Comparison of ENCODE assay signal across 14 mouse cellular contexts in genomic region chr10:45483210-45483609, GRCm38 (mm10). TPM values are rescaled to one million over a fixed set of nuclear protein-coding genes. Genes with fewer than 3 reads are reported as not detected.
DNase-seq lines count a peak whose midpoint lies in the region; ATAC-seq and TF ChIP-seq lines count a peak whose summit lies in the region.
"Had no signal": no experiment of that assay in that cellular context is flagged by ENCODE, and none has a peak within 500 bp of the region (broad histone marks: within the 10 kb centered on the region; RNA-seq: fewer than 3 reads in every experiment).

No protein-coding gene starts in this region.

- TF ChIP-seq CTCF in stomach, postnatal 0 days (IDR thresholded peaks at IDR 0.05; ENCODE audit: low read depth), result no peak

- 0 out of 2 replicates have a peak, but pooled peaks cover 3% of the 10 kb centered on the region for H3K27me3 ChIP-seq in heart, embryonic 12.5 days (replicated peaks)
- no peaks in the 10 kb centered on the region; the same call in 1 of the 2 replicates for H3K27me3 ChIP-seq in midbrain, embryonic 14.5 days (ENCODE audit: control insufficient read depth, insufficient read depth, low read length)
- no peaks in the 10 kb centered on the region for H3K27me3 ChIP-seq in midbrain, embryonic 15.5 days (replicated peaks)
- H3K27me3 ChIP-seq in embryonic facial prominence, embryonic 14.5 days (replicated peaks; ENCODE audit: control insufficient read depth, insufficient read depth, low read length), result peaks cover 26% of the 10 kb centered on the region
- peaks cover 7% of the 10 kb centered on the region; the same call in 1 of the 2 replicates for H3K27me3 ChIP-seq in stomach, postnatal 0 days (ENCODE audit: control insufficient read depth, insufficient read depth, low read length)
- H3K27me3 ChIP-seq: midbrain, embryonic 12.5 days had no signal

- no peaks in the 10 kb centered on the region for H3K9me3 ChIP-seq in heart, embryonic 12.5 days (replicated peaks)
- H3K9me3 ChIP-seq in midbrain, embryonic 14.5 days (ENCODE audit: control insufficient read depth, low read length), result no peaks in the 10 kb centered on the region
- no peaks in the 10 kb centered on the region for H3K9me3 ChIP-seq in midbrain, embryonic 15.5 days
- H3K9me3 ChIP-seq in embryonic facial prominence, embryonic 14.5 days (ENCODE audit: control insufficient read depth, low read length), result no peaks in the 10 kb centered on the region
- no peaks in the 10 kb centered on the region for H3K9me3 ChIP-seq in stomach, postnatal 0 days (ENCODE audit: control insufficient read depth, low read length)
- H3K9me3 ChIP-seq: forebrain, embryonic 10.5 days; limb, embryonic 15.5 days; midbrain, embryonic 12.5 days had no signal

- ATAC-seq in heart, embryonic 12.5 days (ENCODE audit: insufficient number of reproducible peaks, low FRiP score), result no peak
- ATAC-seq in midbrain, embryonic 14.5 days (ENCODE audit: low FRiP score, low TSS enrichment), result no peak
- ATAC-seq in midbrain, embryonic 15.5 days (replicated peaks), result no peak
- no peak for ATAC-seq in embryonic facial prominence, embryonic 14.5 days (ENCODE audit: low read depth)
- ATAC-seq in stomach, postnatal 0 days (ENCODE audit: low FRiP score, low TSS enrichment), result no peak
- ATAC-seq in erythroblast, adult 5-6 weeks (replicated peaks; ENCODE audit: low FRiP score, poor library complexity, severe bottlenecking), result no peak
- ATAC-seq: CD4-positive, CD25-positive, alpha-beta regulatory T cell, adult 4 months had no signal

- no peak for TF ChIP-seq EP300 in stomach, postnatal 0 days (optimal IDR thresholded peaks at IDR 0.05)

- no peak overlapping the region for H3K4me3 ChIP-seq in heart, embryonic 12.5 days
- H3K4me3 ChIP-seq in midbrain, embryonic 14.5 days (replicated peaks; ENCODE audit: low read depth, low read length), result no peak overlapping the region
- H3K4me3 ChIP-seq in midbrain, embryonic 15.5 days, result no peak overlapping the region
- no peak overlapping the region for H3K4me3 ChIP-seq in embryonic facial prominence, embryonic 14.5 days (ENCODE audit: low read depth, low read length)
- H3K4me3 ChIP-seq in stomach, postnatal 0 days (ENCODE audit: low read depth, low read length), result no peak overlapping the region
- H3K4me3 ChIP-seq: limb, embryonic 15.5 days; midbrain, embryonic 12.5 days had no signal

- 54% methylated on average over 2 of the region's 2 CpGs for WGBS in heart, embryonic 12.5 days
- 69% methylated on average over 2 of the region's 2 CpGs for WGBS in midbrain, embryonic 14.5 days
- WGBS in midbrain, embryonic 15.5 days, result 74% methylated on average over 2 of the region's 2 CpGs
- WGBS in embryonic facial prominence, embryonic 14.5 days, result 43% methylated on average over 2 of the region's 2 CpGs
- 50% methylated on average over 2 of the region's 2 CpGs for WGBS in stomach, postnatal 0 days

- DNase-seq in heart, postnatal 10 days, result peak; percentile 29 to 49
- DNase-seq in midbrain, embryonic 14.5 days, result peak; percentile 27
- DNase-seq in embryonic facial prominence, embryonic 14.5 days (ENCODE audit: low spot score), result peak; percentile 67
- DNase-seq in stomach, postnatal 0 days (ENCODE audit: low spot score), result peak; percentile 29
- no peak for DNase-seq in urinary bladder, adult 18-20 months (ENCODE audit: low spot score in 2 of 2)
- DNase-seq: cerebellum, adult 2 months had no signal

- H3K36me3 ChIP-seq in heart, embryonic 12.5 days, result no peaks in the 10 kb centered on the region
- H3K36me3 ChIP-seq in midbrain, embryonic 14.5 days (ENCODE audit: control insufficient read depth, insufficient read depth, low read length), result no peaks in the 10 kb centered on the region
- no peaks in the 10 kb centered on the region for H3K36me3 ChIP-seq in midbrain, embryonic 15.5 days (replicated peaks)
- no peaks in the 10 kb centered on the region for H3K36me3 ChIP-seq in embryonic facial prominence, embryonic 14.5 days (ENCODE audit: control insufficient read depth, insufficient read depth, low read length)
- H3K36me3 ChIP-seq in stomach, postnatal 0 days (ENCODE audit: control insufficient read depth, insufficient read depth, low read length), result no peaks in the 10 kb centered on the region
- H3K36me3 ChIP-seq: limb, embryonic 15.5 days; midbrain, embryonic 12.5 days had no signal

- no peak overlapping the region for H3K4me2 ChIP-seq in heart, embryonic 12.5 days
- no peak overlapping the region for H3K4me2 ChIP-seq in midbrain, embryonic 14.5 days (ENCODE audit: low read length)
- H3K4me2 ChIP-seq in midbrain, embryonic 15.5 days, result no peak overlapping the region
- no peak overlapping the region for H3K4me2 ChIP-seq in embryonic facial prominence, embryonic 14.5 days (ENCODE audit: low read depth, low read length)
- H3K4me2 ChIP-seq in stomach, postnatal 0 days (replicated peaks; ENCODE audit: low read depth), result no peak overlapping the region
- H3K4me2 ChIP-seq: limb, embryonic 15.5 days; midbrain, embryonic 12.5 days had no signal

- no peak overlapping the region for H3K9ac ChIP-seq in heart, embryonic 12.5 days
- no peak overlapping the region for H3K9ac ChIP-seq in midbrain, embryonic 14.5 days (replicated peaks; ENCODE audit: low read length)
- no peak overlapping the region for H3K9ac ChIP-seq in midbrain, embryonic 15.5 days
- H3K9ac ChIP-seq in embryonic facial prominence, embryonic 14.5 days (ENCODE audit: low read depth, low read length), result no peak overlapping the region
- H3K9ac ChIP-seq in stomach, postnatal 0 days (ENCODE audit: low read length), result no peak overlapping the region
- H3K9ac ChIP-seq: limb, embryonic 15.5 days; midbrain, embryonic 12.5 days had no signal

- intact Hi-C loops in heart, postnatal 10 days (cut with DNase I), result no loop called here

- no peak overlapping the region for H3K27ac ChIP-seq in heart, embryonic 12.5 days (ENCODE audit: poor library complexity, severe bottlenecking)
- no peak overlapping the region for H3K27ac ChIP-seq in midbrain, embryonic 14.5 days (replicated peaks; ENCODE audit: low read depth, low read length)
- H3K27ac ChIP-seq in midbrain, embryonic 15.5 days, result no peak overlapping the region
- no peak overlapping the region for H3K27ac ChIP-seq in embryonic facial prominence, embryonic 14.5 days (replicated peaks; ENCODE audit: low read depth, low read length)
- no peak overlapping the region for H3K27ac ChIP-seq in stomach, postnatal 0 days (replicated peaks)
- H3K27ac ChIP-seq: forebrain, embryonic 10.5 days; limb, embryonic 15.5 days; midbrain, embryonic 12.5 days had no signal

- H3K4me1 ChIP-seq in heart, embryonic 12.5 days (replicated peaks), result no peaks in the 10 kb centered on the region
- no peaks in the 10 kb centered on the region for H3K4me1 ChIP-seq in midbrain, embryonic 14.5 days (ENCODE audit: control insufficient read depth, insufficient read depth, low read length)
- 0 out of 2 replicates have a peak, but pooled peaks cover 5% of the 10 kb centered on the region for H3K4me1 ChIP-seq in midbrain, embryonic 15.5 days
- H3K4me1 ChIP-seq in embryonic facial prominence, embryonic 14.5 days (ENCODE audit: control insufficient read depth, insufficient read depth, low read length), result 0 out of 2 replicates have a peak, but pooled peaks cover 9% of the 10 kb centered on the region
- 0 out of 2 replicates have a peak, but pooled peaks cover 4% of the 10 kb centered on the region for H3K4me1 ChIP-seq in stomach, postnatal 0 days (replicated peaks; ENCODE audit: control insufficient read depth, insufficient read depth)
- H3K4me1 ChIP-seq: midbrain, embryonic 12.5 days had no signal

RNA-seq across cellular contexts. Expression of gene Lin28b, which starts 3.0 kb away (rescaled TPM):
- total RNA-seq in heart, postnatal 10 days (2021), result under 1 TPM; 0.45 to 0.65 TPM
- polyA plus RNA-seq in heart, embryonic 12.5 days (2016; fragmentation: Nextera tagmentation; extraction: Ambion mirVana), result 4.9 and 6.0 TPM in 2 replicates
- polyA plus RNA-seq in midbrain, embryonic 14.5 days (2014; fragmentation: Nextera tagmentation; extraction: Ambion mirVana), result 8.4 and 11.0 TPM in 2 replicates
- polyA plus RNA-seq in midbrain, embryonic 15.5 days (2015; fragmentation: Nextera tagmentation; extraction: Ambion mirVana), result 8.7 and 9.0 TPM in 2 replicates
- polyA plus RNA-seq in embryonic facial prominence, embryonic 14.5 days (2014; fragmentation: Nextera tagmentation; extraction: Ambion mirVana), result 0.57 and 0.92 TPM in 2 replicates
- 0.07 and 0.08 TPM in 2 replicates for polyA plus RNA-seq in stomach, postnatal 0 days (2015; fragmentation: Nextera tagmentation; extraction: Ambion mirVana)
- total RNA-seq in erythroblast, adult 5-6 weeks (2015; ENCODE audit: low replicate concordance), result not detected in 2 replicates
- total RNA-seq in erythroblast, adult 5-6 weeks (2017; ENCODE audit: low replicate concordance), result not detected in 2 replicates
- polyA plus RNA-seq: CD4-positive, CD25-positive, alpha-beta regulatory T cell, adult 4 months; gonadal fat pad, adult 2 months had no signal

Comparison
In these comparisons a context has a peak if more than half of its experiments do, and no peak if none do; other contexts are left out.
1. DNase-seq: peak in heart, postnatal 10 days (2 of 2), midbrain, embryonic 14.5 days (single experiment), embryonic facial prominence, embryonic 14.5 days (single experiment) and stomach, postnatal 0 days (single experiment); none in urinary bladder, adult 18-20 months (0 of 2).